Mouse (Mus musculus) hindbrain, embryonic 14.5 days (tissue): ENCODE data around the gene Flvcr2. TPM values are rescaled to one million over a fixed set of nuclear protein-coding genes. Genes with fewer than 3 reads are reported as not detected.

Experiments
- ATAC-seq: fragments of 200-750 bp; cut with Nextera tagmentation; 2 replicates; pipeline ENCODE4 v1.8.0; 2017; ENCODE audit warnings: moderate number of reproducible peaks, mild to moderate bottlenecking, moderate TSS enrichment, moderate library complexity; ENCODE audit not compliant: low FRiP score
- DNase-seq: peaks from one replicate; pipeline ENCODE4 v3.0.0-alpha.2; 2015; ENCODE audit warnings: low spot score
- H3K27ac ChIP-seq: fragments of 300-500 bp; sonication (generic); 2 replicates; pipeline ENCODE4 v1.5.1; 2014; ENCODE audit warnings: mild to moderate bottlenecking, moderate library complexity
- H3K27me3 ChIP-seq: fragments of 300-500 bp; sonication (generic); 2 replicates; pipeline ENCODE4 v1.6.1; 2014; ENCODE audit warnings: mild to moderate bottlenecking, low read length, mixed read lengths; ENCODE audit not compliant: control insufficient read depth, insufficient read depth
- H3K36me3 ChIP-seq: fragments of 300-500 bp; sonication (generic); replicated peaks from 2 replicates; pipeline ENCODE4 v1.6.1; 2014; ENCODE audit not compliant: control insufficient read depth, insufficient read depth
- H3K4me1 ChIP-seq: fragments of 300-500 bp; sonication (generic); replicated peaks from 2 replicates; pipeline ENCODE4 v1.6.1; 2014; ENCODE audit warnings: antibody characterized with exemption, low read length, mixed read lengths; ENCODE audit not compliant: control insufficient read depth, insufficient read depth
- H3K4me2 ChIP-seq: fragments of 300-500 bp; sonication (generic); replicated peaks from 2 replicates; pipeline ENCODE4 v1.6.1; 2014; ENCODE audit warnings: mild to moderate bottlenecking, moderate library complexity
- H3K4me3 ChIP-seq: fragments of 300-500 bp; sonication (generic); replicated peaks from 2 replicates; pipeline ENCODE4 v1.5.1; 2014; ENCODE audit warnings: mild to moderate bottlenecking, low read length
- H3K9ac ChIP-seq: fragments of 300-500 bp; sonication (generic); 2 replicates; pipeline ENCODE4 v1.6.1; 2014
- H3K9me3 ChIP-seq: fragments of 300-500 bp; sonication (generic); 2 replicates; pipeline ENCODE4 v1.6.1; 2016; ENCODE audit warnings: low read length; ENCODE audit not compliant: control insufficient read depth
- WGBS: fragments of 180-500 bp; shearing (Covaris S2); extraction: QIAGEN DNeasy Blood & Tissue Kit; methylation state at CpG from one replicate; pipeline ENCODE4 v1.1.7; 2014; 5-methylcytosine and 5-hydroxymethylcytosine counted together
- polyA plus RNA-seq: library from polyadenylated mRNA; unstranded; fragments of >200 nt; fragmentation: Nextera tagmentation; extraction: Ambion mirVana; gene quantifications from 2 replicates; pipeline ENCODE4 v1.2.1, GENCODE M21; 2014

The Flvcr2 gene
- polyA plus RNA-seq, 1 experiment from 2014 or later, result 5.2 TPM

- Histone ChIP-seq H3K27ac (no peak overlapping the region), H3K27me3 (no peaks in the 10 kb centered on the region), H3K4me1 (no peaks in the 10 kb centered on the region), H3K36me3 (peaks cover 38% of the 10 kb centered on the region), H3K4me2 (no peak overlapping the region), H3K9me3 (no peaks in the 10 kb centered on the region), H3K9ac (no peak overlapping the region), H3K4me3 (no peak overlapping the region)
- 69% methylated on average over 6 of the region's 6 CpGs for WGBS
- no peak for DNase-seq
- ATAC-seq, result no peak
These were observed 63.4 kb downstream of the Flvcr2 start for GRCm38 (mm10) chr12:85809726-85810125.

DNA sequence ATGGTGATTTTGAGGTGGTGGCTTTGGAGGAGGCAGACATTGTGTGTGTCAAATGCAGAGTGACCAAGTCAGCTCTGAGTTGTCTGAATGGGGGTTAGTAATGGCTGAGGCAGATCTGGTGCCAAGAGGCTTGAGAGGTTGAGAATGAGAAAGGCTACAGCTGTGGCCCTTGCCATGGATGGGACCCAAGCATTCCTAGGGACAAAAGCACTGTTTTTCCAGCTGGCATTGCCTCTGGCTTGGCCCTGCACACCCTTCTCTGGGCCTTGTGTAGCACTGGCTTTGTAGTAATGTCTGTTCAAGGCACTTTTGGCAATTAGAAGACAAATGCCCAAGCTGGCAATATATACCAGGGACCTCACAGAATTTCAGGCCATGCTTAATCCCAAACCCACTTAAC, 64.6 kb downstream of the Flvcr2 start:
- DNase-seq (no peak), ATAC-seq (no peak)

DNA sequence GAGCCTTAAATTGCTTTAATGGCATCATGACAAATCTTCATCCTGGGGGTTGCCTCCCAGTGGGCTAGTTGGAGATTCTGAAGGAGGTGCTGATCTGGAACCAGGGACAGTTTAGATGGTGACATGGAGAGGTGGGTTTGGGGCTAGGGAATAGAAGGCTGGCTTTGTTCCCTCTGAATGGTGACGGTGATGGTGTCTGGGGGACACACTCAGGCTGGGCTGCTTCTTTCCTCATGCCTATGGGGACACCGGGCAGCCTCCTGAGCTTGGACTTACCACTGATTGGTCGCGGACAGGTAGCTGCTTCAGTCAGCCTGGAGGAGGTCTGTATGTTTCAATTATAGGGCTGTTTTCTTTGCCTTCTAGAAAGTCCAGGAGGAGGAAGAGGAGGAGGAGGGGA, 65.3 kb downstream of the Flvcr2 start:
- 97% methylated on average over 4 of the region's 4 CpGs for WGBS
- Histone ChIP-seq H3K4me3 (no peak overlapping the region), H3K36me3 (peaks cover 57% of the 10 kb centered on the region), H3K4me2 (no peak overlapping the region), H3K4me1 (no peaks in the 10 kb centered on the region), H3K9me3 (no peaks in the 10 kb centered on the region), H3K27ac (no peak overlapping the region), H3K9ac (no peak overlapping the region), H3K27me3 (no peaks in the 10 kb centered on the region)
- DNase-seq (no peak), ATAC-seq (no peak)

More for the DNA sequence above, 64.6 kb downstream of the Flvcr2 start:
- Histone ChIP-seq H3K9me3 (no peaks in the 10 kb centered on the region), H3K27ac (no peak overlapping the region), H3K4me2 (no peak overlapping the region), H3K4me3 (no peak overlapping the region), H3K4me1 (no peaks in the 10 kb centered on the region), H3K27me3 (no peaks in the 10 kb centered on the region), H3K36me3 (peaks cover 49% of the 10 kb centered on the region), H3K9ac (no peak overlapping the region)

GRCm38 (mm10) chr12:85813599-85813998, 67.3 kb downstream of the Flvcr2 start:
- H3K27me3 ChIP-seq, result no peaks in the 10 kb centered on the region
- H3K4me3 ChIP-seq, result no peak overlapping the region
- no peak overlapping the region; the same call in 1 of the 2 replicates for H3K9ac ChIP-seq
- ATAC-seq (no peak), DNase-seq (no peak)
- no peaks in the 10 kb centered on the region for H3K9me3 ChIP-seq
- no peak overlapping the region for H3K27ac ChIP-seq
- WGBS, result 81% methylated on average over 2 of the region's 2 CpGs
- H3K4me2 ChIP-seq, result no peak overlapping the region
- H3K4me1 ChIP-seq, result no peaks in the 10 kb centered on the region
- H3K36me3 ChIP-seq, result peaks cover 70% of the 10 kb centered on the region

DNA sequence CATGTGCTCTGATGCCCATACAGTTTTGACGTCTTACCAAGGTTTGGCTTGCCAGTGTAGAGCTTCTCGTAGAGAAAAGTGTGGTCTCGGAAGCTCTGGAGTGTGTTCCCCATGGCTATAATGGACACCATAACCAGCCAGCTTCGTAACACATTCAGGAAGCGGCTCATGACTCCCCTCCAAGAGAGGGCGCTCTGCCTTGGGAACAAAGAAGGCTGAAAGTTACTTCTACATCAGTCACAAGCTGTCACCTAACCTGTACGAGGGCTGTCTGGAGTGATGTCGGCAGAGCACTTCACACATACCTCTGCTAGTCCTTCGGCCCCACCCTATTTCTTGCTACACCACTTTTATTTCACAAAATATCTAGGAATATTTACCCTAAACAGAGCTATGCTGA, 75.7 kb downstream of the Flvcr2 start:
- Histone ChIP-seq H3K36me3 (peaks cover 36% of the 10 kb centered on the region), H3K9ac (no peak overlapping the region), H3K9me3 (no peaks in the 10 kb centered on the region), H3K27me3 (no peaks in the 10 kb centered on the region), H3K27ac (no peak overlapping the region), H3K4me3 (no peak overlapping the region), H3K4me2 (no peak overlapping the region), H3K4me1 (peaks cover 20% of the 10 kb centered on the region)
- WGBS, result 77% methylated on average over 9 of the region's 9 CpGs
- DNase-seq (no peak), ATAC-seq (no peak)

GRCm38 (mm10) chr12:85824438-85825264, 78.3 kb downstream of the Flvcr2 start, which contains the start of the genes Erg28 and Ttll5:
Gene Erg28, minus strand, starts transcription at chr12:85824550.
Gene Ttll5, plus strand, starts transcription at chr12:85824659.
- H3K4me1 ChIP-seq, result peaks cover 20% of the 10 kb centered on the region
- peak within 1 kb of the TSS; percentile 95 for H3K27ac ChIP-seq
- WGBS, result under 1% methylated on average over 67 of the region's 67 CpGs

GRCm38 (mm10) chr12:85825361-85825760, 79.0 kb downstream of the Flvcr2 start:
- H3K27ac ChIP-seq, result peak overlapping the region; percentile 95
- WGBS, result 14% methylated on average over 8 of the region's 8 CpGs
- no peaks in the 10 kb centered on the region for H3K9me3 ChIP-seq
- H3K4me3 ChIP-seq, result peak overlapping the region; percentile 71
- H3K9ac ChIP-seq, result peak overlapping the region; percentile 70
- no peak for DNase-seq
- H3K4me1 ChIP-seq, result peaks cover 20% of the 10 kb centered on the region
- peak overlapping the region; percentile 88 for H3K4me2 ChIP-seq
- ATAC-seq, result no peak
- no peaks in the 10 kb centered on the region for H3K27me3 ChIP-seq
- H3K36me3 ChIP-seq, result peaks cover 18% of the 10 kb centered on the region; the same call in 1 of the 2 replicates

More at GRCm38 (mm10) chr12:85824438-85825264, 78.3 kb downstream of the Flvcr2 start, which contains the start of the genes Erg28 and Ttll5:
- Histone ChIP-seq H3K9me3 (no peaks in the 10 kb centered on the region), H3K9ac (peak within 1 kb of the TSS; percentile 70), H3K4me2 (peak within 1 kb of the TSS; percentile 88), H3K4me3 (peak within 1 kb of the TSS; percentile 71), H3K36me3 (peaks cover 22% of the 10 kb centered on the region), H3K27me3 (no peaks in the 10 kb centered on the region)
- DNase-seq (peak; percentile 95), ATAC-seq (peak; percentile 98)

- no peak overlapping the region for H3K27ac ChIP-seq
- peak overlapping the region; percentile 88 for H3K4me2 ChIP-seq
- DNase-seq (no peak), ATAC-seq (no peak)
- H3K4me1 ChIP-seq, result peaks cover 20% of the 10 kb centered on the region
- 78% methylated on average over 2 of the region's 2 CpGs for WGBS
- H3K9me3 ChIP-seq, result no peaks in the 10 kb centered on the region
- no peak overlapping the region for H3K9ac ChIP-seq
- H3K27me3 ChIP-seq, result no peaks in the 10 kb centered on the region
- H3K4me3 ChIP-seq, result no peak overlapping the region
- peaks cover 20% of the 10 kb centered on the region; the same call in 1 of the 2 replicates for H3K36me3 ChIP-seq
These were observed 79.5 kb downstream of the Flvcr2 start for GRCm38 (mm10) chr12:85825822-85826221.

DNA sequence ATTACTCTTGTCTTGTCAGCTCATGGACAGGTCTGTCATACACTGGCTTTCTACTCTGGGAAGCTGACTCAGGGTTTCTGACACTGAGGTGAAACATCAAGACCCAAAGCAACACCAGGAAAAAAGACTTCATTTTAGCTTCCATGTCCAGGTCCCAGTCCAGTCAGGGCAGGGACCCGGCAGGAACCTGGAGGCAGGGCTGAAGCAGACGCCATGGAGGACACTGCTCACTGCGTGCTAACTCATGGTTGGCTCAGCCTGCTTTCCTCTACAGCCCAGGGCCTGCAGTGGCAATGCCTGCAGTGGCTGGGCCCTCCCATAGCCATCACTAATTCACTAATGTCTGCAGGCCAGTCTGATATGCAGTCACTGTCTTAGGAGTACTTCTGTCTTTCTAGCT, 82.5 kb downstream of the Flvcr2 start:
- Histone ChIP-seq H3K27ac (no peak overlapping the region), H3K27me3 (no peaks in the 10 kb centered on the region), H3K9me3 (no peaks in the 10 kb centered on the region), H3K4me3 (no peak overlapping the region), H3K4me2 (no peak overlapping the region), H3K36me3 (peaks cover 35% of the 10 kb centered on the region), H3K9ac (no peak overlapping the region), H3K4me1 (peaks cover 8% of the 10 kb centered on the region)
- DNase-seq (no peak), ATAC-seq (no peak)
- 95% methylated on average over 3 of the region's 3 CpGs for WGBS
